Mouse (Mus musculus): ENCODE results near the gene Wdr72. TPM values are rescaled to one million over a fixed set of nuclear protein-coding genes. Genes with fewer than 3 reads are reported as not detected.

The Wdr72 gene
- polyA plus RNA-seq, 1 experiment, result 3.0 TPM

- no peak overlapping the region for H3K27ac ChIP-seq (ENCODE audit: insufficient read depth, low read length)
- H3K9ac ChIP-seq (ENCODE audit: low read depth, poor library complexity, severe bottlenecking), result no peak overlapping the region
- H3K27me3 ChIP-seq (ENCODE audit: control insufficient read depth, insufficient read depth, low read length, poor library complexity, severe bottlenecking), result no peaks in the 10 kb centered on the region
- H3K4me1 ChIP-seq (ENCODE audit: control insufficient read depth, insufficient read depth, low read length), result no peaks in the 10 kb centered on the region
- H3K36me3 ChIP-seq (ENCODE audit: control insufficient read depth, insufficient read depth, low read length, poor library complexity, severe bottlenecking), result no peaks in the 10 kb centered on the region
- H3K4me3 ChIP-seq (ENCODE audit: low read depth, low read length), result no peak overlapping the region
- TF ChIP-seq CTCF (IDR thresholded peaks at IDR 0.05; ENCODE audit: low read depth, low read length) (no peak), EP300 (IDR thresholded peaks at IDR 0.05; ENCODE audit: insufficient read depth, low read depth, low read length) (no peak), POLR2A (IDR thresholded peaks at IDR 0.05; ENCODE audit: insufficient read depth, low read length) (no peak)
- no peaks in the 10 kb centered on the region for H3K9me3 ChIP-seq (replicated peaks; ENCODE audit: control insufficient read depth, insufficient read depth, low read length, poor library complexity, severe bottlenecking)
Observed at GRCm38 (mm10) chr9:74328821-74329220, 218.7 kb downstream of the Wdr72 start.

- no peaks in the 10 kb centered on the region for H3K4me1 ChIP-seq (ENCODE audit: control insufficient read depth, insufficient read depth, low read length)
- H3K27me3 ChIP-seq (ENCODE audit: control insufficient read depth, insufficient read depth, low read length, poor library complexity, severe bottlenecking), result no peaks in the 10 kb centered on the region
- H3K9ac ChIP-seq (ENCODE audit: low read depth, poor library complexity, severe bottlenecking), result no peak overlapping the region
- no peak overlapping the region for H3K27ac ChIP-seq (ENCODE audit: insufficient read depth, low read length)
- H3K4me3 ChIP-seq (ENCODE audit: low read depth, low read length), result no peak overlapping the region
- no peaks in the 10 kb centered on the region for H3K36me3 ChIP-seq (ENCODE audit: control insufficient read depth, insufficient read depth, low read length, poor library complexity, severe bottlenecking)
- no peaks in the 10 kb centered on the region for H3K9me3 ChIP-seq (replicated peaks; ENCODE audit: control insufficient read depth, insufficient read depth, low read length, poor library complexity, severe bottlenecking)
- 0 out of 2 replicates have a peak, but pooled peaks have one; percentile 24 for TF ChIP-seq EP300 (IDR thresholded peaks at IDR 0.05; ENCODE audit: insufficient read depth, low read depth, low read length)
- no peak for TF ChIP-seq CTCF (IDR thresholded peaks at IDR 0.05; ENCODE audit: low read depth, low read length)
Observed at GRCm38 (mm10) chr9:74330706-74331495, 220.7 kb downstream of the Wdr72 start.

- Histone ChIP-seq H3K27ac (ENCODE audit: insufficient read depth, low read length) (no peak overlapping the region), H3K4me3 (ENCODE audit: low read depth, low read length) (no peak overlapping the region), H3K9ac (ENCODE audit: low read depth, poor library complexity, severe bottlenecking) (no peak overlapping the region), H3K36me3 (ENCODE audit: control insufficient read depth, insufficient read depth, low read length, poor library complexity, severe bottlenecking) (no peaks in the 10 kb centered on the region), H3K27me3 (ENCODE audit: control insufficient read depth, insufficient read depth, low read length, poor library complexity, severe bottlenecking) (no peaks in the 10 kb centered on the region), H3K9me3 (replicated peaks; ENCODE audit: control insufficient read depth, insufficient read depth, low read length, poor library complexity, severe bottlenecking) (no peaks in the 10 kb centered on the region), H3K4me1 (ENCODE audit: control insufficient read depth, insufficient read depth, low read length) (no peaks in the 10 kb centered on the region)
- TF ChIP-seq CTCF (IDR thresholded peaks at IDR 0.05; ENCODE audit: low read depth, low read length) (no peak), POLR2A (IDR thresholded peaks at IDR 0.05; ENCODE audit: insufficient read depth, low read length) (no peak), EP300 (IDR thresholded peaks at IDR 0.05; ENCODE audit: insufficient read depth, low read depth, low read length) (no peak)
Observed at GRCm38 (mm10) chr9:74332321-74332720, 222.2 kb downstream of the Wdr72 start.

Other genes with a start within 250 kb of the Wdr72 start
- gene Unc13c, start 141.4 kb upstream of the Wdr72 start, polyA plus RNA-seq (2011; ENCODE audit: insufficient read depth, insufficient read length, low read depth, missing spikeins), result 0.10 and 0.15 TPM in 2 replicates

Data from ES-Bruce4 (cell line).